Mouse (Mus musculus): ENCODE measurements around the gene Ano10.
"Not testable (repeated sequence)": the region's sequence is repeated elsewhere in the genome, so short reads cannot be mapped to it uniquely, and the experiment has no call there.

GRCm38 (mm10) chr9:122313128-122313527, 18.9 kb upstream of the Ano10 start:
- not testable (repeated sequence) for TF ChIP-seq POLR2A (IDR thresholded peaks at IDR 0.05; ENCODE audit: low read depth, low read length); CTCF (IDR thresholded peaks at IDR 0.05; ENCODE audit: borderline replicate concordance, insufficient read depth, low read length)

Data from embryonic fibroblast, embryonic 13.5 days (primary cell).